Mouse (Mus musculus) midbrain, embryonic 14.5 days (tissue): ENCODE measurements around the gene Dpep2nb. TPM values are rescaled to one million over a fixed set of nuclear protein-coding genes. Genes with fewer than 3 reads are reported as not detected.

Source experiments
- ATAC-seq: fragments of 200-750 bp; cut with Nextera tagmentation; 2 replicates; pipeline ENCODE4 v1.8.0; 2017; ENCODE audit warnings: moderate number of reproducible peaks, moderate library complexity; ENCODE audit not compliant: low FRiP score, low TSS enrichment
- DNase-seq: peaks from one replicate; pipeline ENCODE4 v3.0.0-alpha.2; 2015
- H3K27ac ChIP-seq: fragments of 300-500 bp; sonication (generic); replicated peaks from 2 replicates; pipeline ENCODE4 v1.5.1; 2014; ENCODE audit warnings: mild to moderate bottlenecking, low read depth, low read length, moderate library complexity
- H3K27me3 ChIP-seq: fragments of 300-500 bp; sonication (generic); 2 replicates; pipeline ENCODE4 v1.6.1; 2014; ENCODE audit warnings: low read length, control low read depth, mixed read lengths; ENCODE audit not compliant: control insufficient read depth, insufficient read depth
- H3K36me3 ChIP-seq: fragments of 300-500 bp; sonication (generic); 2 replicates; pipeline ENCODE4 v1.6.1; 2014; ENCODE audit warnings: low read length, control low read depth; ENCODE audit not compliant: control insufficient read depth, insufficient read depth
- H3K4me1 ChIP-seq: fragments of 300-500 bp; sonication (generic); 2 replicates; pipeline ENCODE4 v1.6.1; 2014; ENCODE audit warnings: mild to moderate bottlenecking, antibody characterized with exemption, low read length, control low read depth; ENCODE audit not compliant: control insufficient read depth, insufficient read depth
- H3K4me2 ChIP-seq: fragments of 300-500 bp; sonication (generic); 2 replicates; pipeline ENCODE4 v1.6.1; 2014; ENCODE audit warnings: mild to moderate bottlenecking, low read length, moderate library complexity
- H3K4me3 ChIP-seq: fragments of 300-500 bp; sonication (generic); replicated peaks from 2 replicates; pipeline ENCODE4 v1.5.1; 2014; ENCODE audit warnings: low read depth, low read length
- H3K9ac ChIP-seq: fragments of 300-500 bp; sonication (generic); replicated peaks from 2 replicates; pipeline ENCODE4 v1.6.1; 2014; ENCODE audit warnings: mild to moderate bottlenecking, low read length, moderate library complexity
- H3K9me3 ChIP-seq: fragments of 300-500 bp; sonication (generic); 2 replicates; pipeline ENCODE4 v1.6.1; 2016; ENCODE audit warnings: low read length, control low read depth, mixed read lengths; ENCODE audit not compliant: control insufficient read depth
- WGBS: fragments of 180-500 bp; shearing (Covaris S2); extraction: QIAGEN DNeasy Blood & Tissue Kit; methylation state at CpG from one replicate; pipeline ENCODE4 v1.1.7; 2014; 5-methylcytosine and 5-hydroxymethylcytosine counted together
- polyA plus RNA-seq: library from polyadenylated mRNA; unstranded; fragments of >200 nt; fragmentation: Nextera tagmentation; extraction: Ambion mirVana; gene quantifications from 2 replicates; pipeline ENCODE4 v1.2.1, GENCODE M21; 2014

Dpep2nb gene
- polyA plus RNA-seq, 1 experiment from 2014 or later = not detected

DNA sequence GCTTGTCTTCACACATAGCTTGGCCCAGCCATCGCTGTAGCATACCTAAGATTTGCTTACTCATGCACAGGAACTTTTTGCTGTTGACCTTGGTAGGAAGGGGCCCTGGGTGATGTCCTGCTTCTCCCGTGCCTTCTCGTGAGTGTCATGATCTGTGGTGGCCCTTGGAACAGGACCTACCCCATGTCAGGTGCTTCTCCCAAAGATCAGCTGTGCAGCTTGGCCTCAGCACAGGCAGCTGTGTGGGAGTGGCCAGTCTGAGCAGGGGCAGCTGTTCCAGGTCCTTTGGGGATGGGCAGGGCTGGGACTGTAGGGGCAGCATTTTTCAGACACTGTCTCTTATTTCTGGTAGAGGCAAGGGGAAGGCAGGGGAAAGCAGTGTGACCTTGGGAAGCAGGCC lies 38.4 kb upstream of the Dpep2nb start:
- DNase-seq (no peak), ATAC-seq (no peak)
- Histone ChIP-seq H3K4me3 (no peak overlapping the region), H3K9ac (no peak overlapping the region), H3K4me2 (no peak overlapping the region), H3K27ac (no peak overlapping the region), H3K27me3 (no peaks in the 10 kb centered on the region), H3K4me1 (no peaks in the 10 kb centered on the region), H3K9me3 (no peaks in the 10 kb centered on the region), H3K36me3 (peaks cover 12% of the 10 kb centered on the region; the same call in 1 of the 2 replicates)
- WGBS = 89% methylated on average over 3 of the region's 3 CpGs

DNA sequence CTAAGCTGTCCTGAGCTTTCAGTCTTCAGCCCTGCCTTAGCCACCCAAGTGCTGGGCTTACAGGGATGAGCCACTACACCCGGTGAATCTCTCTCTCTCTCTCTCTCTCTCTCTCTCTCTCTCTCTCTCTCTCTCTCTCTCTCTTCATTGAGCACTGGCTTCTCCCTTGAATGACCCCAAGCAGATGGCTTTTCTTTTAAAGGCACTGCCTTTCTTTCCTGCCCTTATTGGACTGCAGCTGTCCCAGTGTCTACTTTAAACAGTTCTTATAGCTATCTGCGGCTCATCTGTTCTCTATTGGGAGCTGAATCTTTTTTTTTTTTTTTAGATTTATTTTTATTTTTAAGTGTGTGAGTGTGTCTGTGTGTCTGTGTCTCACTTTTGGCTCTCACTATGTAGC lies 37.3 kb upstream of the Dpep2nb start:
- DNase-seq (no peak), ATAC-seq (no peak)
- H3K27me3 ChIP-seq = no peaks in the 10 kb centered on the region
- no peak overlapping the region for H3K4me3 ChIP-seq
- H3K27ac ChIP-seq = no peak overlapping the region
- H3K9me3 ChIP-seq = no peaks in the 10 kb centered on the region
- H3K4me1 ChIP-seq = no peaks in the 10 kb centered on the region
- H3K36me3 ChIP-seq = peaks cover 12% of the 10 kb centered on the region; the same call in 1 of the 2 replicates
- WGBS = 72% methylated on average over 2 of the region's 2 CpGs
- no peak overlapping the region for H3K4me2 ChIP-seq
- no peak overlapping the region for H3K9ac ChIP-seq

DNA sequence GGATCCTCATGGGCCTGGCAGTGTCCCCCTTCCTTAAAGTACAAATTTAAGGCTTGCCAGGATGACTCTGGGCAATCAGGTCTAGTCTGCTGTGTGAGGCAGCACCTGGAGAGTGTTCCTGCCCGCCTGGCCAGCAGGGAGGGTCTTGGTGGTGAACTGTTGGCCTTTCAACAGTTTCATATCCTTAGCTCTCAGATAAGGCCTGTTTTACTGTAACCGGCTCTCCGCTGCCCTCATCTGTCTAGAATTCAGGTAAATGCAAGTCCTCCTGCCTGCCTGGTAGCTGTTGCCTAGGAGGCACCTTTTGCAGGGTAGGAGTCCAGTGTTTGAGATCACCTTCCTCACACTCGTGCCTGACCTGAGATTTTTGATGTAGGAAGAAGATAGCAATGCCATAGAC lies 34.4 kb upstream of the Dpep2nb start:
- ATAC-seq (no peak), DNase-seq (no peak)
- WGBS = 79% methylated on average over 4 of the region's 4 CpGs
- Histone ChIP-seq H3K36me3 (0 out of 2 replicates have a peak, but pooled peaks cover 7% of the 10 kb centered on the region), H3K27me3 (no peaks in the 10 kb centered on the region), H3K4me2 (no peak overlapping the region), H3K9ac (no peak overlapping the region), H3K9me3 (no peaks in the 10 kb centered on the region), H3K4me3 (no peak overlapping the region), H3K4me1 (no peaks in the 10 kb centered on the region), H3K27ac (no peak overlapping the region)

DNA sequence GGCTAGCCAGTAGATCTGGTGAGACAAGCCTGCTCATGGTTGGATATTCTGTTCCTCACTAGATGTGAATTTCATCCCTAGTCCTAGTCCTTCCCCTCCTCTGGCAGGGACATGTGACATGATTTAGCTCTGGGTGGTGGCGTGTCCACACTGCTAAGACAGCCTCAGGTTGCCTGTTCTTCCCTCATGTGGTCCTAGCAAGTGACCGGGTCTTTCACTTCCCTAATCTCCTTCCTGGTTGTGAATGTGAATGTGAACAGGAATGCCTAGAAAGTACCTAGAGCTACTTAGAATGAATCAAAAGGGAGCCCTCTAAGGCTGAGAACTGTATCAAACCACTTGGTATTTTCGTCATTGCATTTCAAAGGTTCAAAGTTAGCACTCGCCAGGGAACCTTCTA lies 33.8 kb upstream of the Dpep2nb start:
- 0 out of 2 replicates have a peak, but pooled peaks cover 2% of the 10 kb centered on the region for H3K36me3 ChIP-seq
- no peaks in the 10 kb centered on the region for H3K27me3 ChIP-seq
- H3K4me2 ChIP-seq = no peak overlapping the region
- ATAC-seq (no peak), DNase-seq (no peak)
- H3K27ac ChIP-seq = no peak overlapping the region
- no peaks in the 10 kb centered on the region for H3K4me1 ChIP-seq
- 86% methylated on average over 4 of the region's 4 CpGs for WGBS
- no peak overlapping the region for H3K4me3 ChIP-seq
- H3K9ac ChIP-seq = no peak overlapping the region
- no peaks in the 10 kb centered on the region for H3K9me3 ChIP-seq

DNA sequence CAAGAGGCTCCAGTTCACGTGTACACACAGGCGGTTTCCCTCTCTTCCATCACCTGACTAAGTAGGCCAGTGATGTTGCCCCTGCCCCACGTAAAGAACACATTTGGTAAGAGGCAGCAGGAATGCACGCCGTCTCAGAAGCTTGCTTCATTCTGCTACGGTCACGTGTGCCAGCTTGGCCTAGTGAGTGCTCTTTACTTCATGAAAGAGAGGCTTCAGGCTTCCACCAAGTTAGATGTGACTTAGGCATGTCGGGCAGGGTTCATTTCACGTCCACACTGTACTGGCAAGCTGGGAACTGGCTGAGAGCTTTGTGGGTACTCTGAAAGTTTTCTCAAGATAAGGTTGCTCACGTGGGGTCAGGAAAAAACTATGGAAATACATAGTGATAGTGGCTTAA lies 32.9 kb upstream of the Dpep2nb start:
- H3K36me3 ChIP-seq = 0 out of 2 replicates have a peak, but pooled peaks cover 5% of the 10 kb centered on the region
- no peak overlapping the region for H3K9ac ChIP-seq
- H3K4me2 ChIP-seq = no peak overlapping the region
- H3K27me3 ChIP-seq = no peaks in the 10 kb centered on the region
- H3K4me3 ChIP-seq = no peak overlapping the region
- no peak for DNase-seq
- no peaks in the 10 kb centered on the region for H3K9me3 ChIP-seq
- no peaks in the 10 kb centered on the region for H3K4me1 ChIP-seq
- H3K27ac ChIP-seq = no peak overlapping the region
- WGBS = 93% methylated on average over 10 of the region's 10 CpGs
- ATAC-seq = no peak

DNA sequence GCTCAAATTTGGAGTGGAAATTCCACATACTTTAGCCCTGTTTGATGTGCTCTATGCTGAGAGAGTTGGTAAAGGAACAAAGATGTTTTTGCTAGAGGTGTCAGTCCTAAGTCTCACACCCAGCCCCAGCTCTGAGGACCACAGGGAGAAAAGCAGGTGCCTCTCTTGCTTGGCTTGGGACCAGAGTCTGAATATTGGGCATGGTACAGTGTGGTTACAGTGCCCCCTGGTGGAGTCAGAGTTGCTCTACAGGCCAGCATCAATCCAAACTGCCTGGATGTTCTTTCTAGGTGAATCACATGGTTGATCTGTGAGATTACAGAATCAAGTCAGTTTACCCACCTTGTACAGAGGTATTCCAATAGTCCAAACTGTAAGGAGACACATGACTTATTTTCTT lies 16.7 kb upstream of the Dpep2nb start:
- Histone ChIP-seq H3K9ac (no peak overlapping the region), H3K4me1 (no peaks in the 10 kb centered on the region), H3K4me2 (no peak overlapping the region), H3K9me3 (no peaks in the 10 kb centered on the region), H3K36me3 (peaks cover 29% of the 10 kb centered on the region; the same call in 1 of the 2 replicates), H3K27ac (no peak overlapping the region), H3K4me3 (no peak overlapping the region), H3K27me3 (no peaks in the 10 kb centered on the region)
- ATAC-seq (no peak), DNase-seq (peak; percentile 91)

DNA sequence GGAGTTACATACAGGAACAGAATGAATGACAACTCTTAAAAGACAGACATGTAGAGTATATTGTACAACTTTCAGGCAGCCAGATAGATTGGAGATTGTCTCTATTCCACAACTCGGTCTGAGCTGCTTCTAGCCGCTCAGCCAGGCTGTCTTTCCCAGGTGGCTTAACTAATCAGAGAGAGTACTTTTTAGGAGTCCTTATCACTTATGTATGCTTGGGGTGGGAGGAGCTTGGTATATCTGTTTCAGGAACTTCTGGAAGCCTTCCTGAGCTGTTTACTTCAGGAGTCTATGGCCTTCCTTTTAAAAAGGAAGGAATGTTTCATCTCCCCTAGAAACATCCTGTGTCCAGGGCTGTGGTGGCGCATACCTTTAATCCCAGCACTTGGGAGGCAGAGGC lies 12.3 kb upstream of the Dpep2nb start:
- WGBS = 96% methylated on average over 3 of the region's 3 CpGs
- ATAC-seq = no peak
- H3K27me3 ChIP-seq = no peaks in the 10 kb centered on the region

DNA sequence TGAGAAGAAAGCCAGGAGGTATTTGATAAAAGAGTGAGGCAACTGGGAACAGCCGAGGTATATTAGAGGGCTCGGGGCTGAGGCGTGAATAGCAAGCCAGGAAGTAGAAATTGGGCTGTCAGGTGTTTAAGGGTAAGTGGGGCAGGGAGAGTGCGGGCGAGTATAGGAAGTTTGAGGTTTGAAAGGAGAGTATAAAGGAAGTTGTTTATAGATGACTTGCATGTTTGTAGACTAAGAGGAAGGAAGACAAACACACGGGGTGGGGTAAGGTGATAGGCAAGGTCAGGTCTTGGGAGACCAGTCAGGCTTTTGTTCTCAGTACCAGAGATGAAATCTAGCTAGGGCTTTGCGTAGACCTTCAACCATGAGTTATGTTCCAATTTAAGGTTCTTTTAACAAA lies 11.4 kb upstream of the Dpep2nb start:
- ATAC-seq = no peak
- H3K27ac ChIP-seq = no peak overlapping the region
- peaks cover 28% of the 10 kb centered on the region for H3K36me3 ChIP-seq
- no peak overlapping the region for H3K9ac ChIP-seq
- DNase-seq = no peak
- H3K4me3 ChIP-seq = no peak overlapping the region
- no peaks in the 10 kb centered on the region for H3K4me1 ChIP-seq
- 95% methylated on average over 7 of the region's 7 CpGs for WGBS
- no peaks in the 10 kb centered on the region for H3K9me3 ChIP-seq
- no peaks in the 10 kb centered on the region for H3K27me3 ChIP-seq
- H3K4me2 ChIP-seq = no peak overlapping the region

More for the DNA sequence above, 12.3 kb upstream of the Dpep2nb start:
- H3K9ac ChIP-seq = no peak overlapping the region
- H3K4me2 ChIP-seq = no peak overlapping the region
- no peak overlapping the region for H3K4me3 ChIP-seq
- H3K36me3 ChIP-seq = peaks cover 28% of the 10 kb centered on the region
- H3K4me1 ChIP-seq = no peaks in the 10 kb centered on the region
- no peaks in the 10 kb centered on the region for H3K9me3 ChIP-seq
- no peak for DNase-seq
- H3K27ac ChIP-seq = no peak overlapping the region

DNA sequence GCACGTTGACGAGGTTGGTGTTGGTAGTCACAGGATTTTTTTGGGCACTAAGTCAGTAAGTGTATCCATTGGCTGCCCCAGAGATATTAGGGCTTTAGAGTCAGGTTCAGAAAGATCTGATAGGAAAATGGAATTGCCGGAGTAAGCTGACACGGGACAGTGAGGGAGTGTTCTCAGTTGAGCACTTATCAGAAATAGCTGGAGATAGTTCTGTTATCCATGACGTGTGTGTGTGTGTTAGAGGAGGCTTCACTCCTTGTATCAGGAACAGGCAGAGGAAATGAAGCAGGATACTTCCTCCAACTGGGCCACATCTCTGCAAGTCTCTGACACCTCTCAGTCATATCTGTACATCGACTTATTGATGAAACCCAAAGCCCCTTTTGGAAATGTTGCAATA lies 10.5 kb upstream of the Dpep2nb start:
- no peak overlapping the region for H3K4me2 ChIP-seq
- ATAC-seq = no peak
- H3K4me1 ChIP-seq = 0 out of 2 replicates have a peak, but pooled peaks cover 5% of the 10 kb centered on the region
- peaks cover 28% of the 10 kb centered on the region for H3K36me3 ChIP-seq
- DNase-seq = no peak
- H3K27ac ChIP-seq = no peak overlapping the region
- no peak overlapping the region for H3K9ac ChIP-seq
- no peak overlapping the region for H3K4me3 ChIP-seq
- H3K9me3 ChIP-seq = no peaks in the 10 kb centered on the region
- WGBS = 95% methylated on average over 6 of the region's 6 CpGs
- H3K27me3 ChIP-seq = no peaks in the 10 kb centered on the region
